Mouse (Mus musculus): ENCODE results near the gene Vapa.
"Not testable (repeated sequence)": the region's sequence is repeated elsewhere in the genome, so short reads cannot be mapped to it uniquely, and the experiment has no call there.

The Vapa gene

GRCm38 (mm10) chr17:65613463-65614412 lies at the start of gene Vapa:
TSS of gene Vapa (minus strand) at chr17:65613555.
- DNase-seq (ENCODE audit: low spot score in 2 of 2): peak; percentile 96 to 99

GRCm38 (mm10) chr17:65662662-65663061 lies 49.3 kb upstream of the Vapa start:
- DNase-seq (ENCODE audit: low spot score in 2 of 2): no peak

DNA sequence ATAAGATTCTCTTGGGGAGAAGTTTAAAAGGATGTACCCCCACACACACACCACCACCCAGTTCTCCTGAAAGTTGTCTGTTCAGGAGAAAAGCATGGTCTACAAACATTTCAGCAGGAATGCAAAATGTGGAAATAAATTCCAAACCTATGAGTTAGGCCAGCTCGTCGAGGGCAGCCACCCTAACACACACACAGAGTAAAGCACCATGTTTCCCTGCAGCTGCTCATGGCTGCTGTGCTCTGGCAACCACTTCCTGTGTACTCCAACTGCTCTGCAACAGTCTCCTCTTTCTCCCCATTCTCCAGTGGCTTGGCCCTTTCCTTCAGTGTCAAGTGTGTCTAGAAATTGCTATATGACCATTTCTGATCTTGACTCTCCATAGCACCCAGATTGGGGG lies 45.1 kb upstream of the Vapa start:
- DNase-seq (ENCODE audit: low spot score in 2 of 2): no peak

DNA sequence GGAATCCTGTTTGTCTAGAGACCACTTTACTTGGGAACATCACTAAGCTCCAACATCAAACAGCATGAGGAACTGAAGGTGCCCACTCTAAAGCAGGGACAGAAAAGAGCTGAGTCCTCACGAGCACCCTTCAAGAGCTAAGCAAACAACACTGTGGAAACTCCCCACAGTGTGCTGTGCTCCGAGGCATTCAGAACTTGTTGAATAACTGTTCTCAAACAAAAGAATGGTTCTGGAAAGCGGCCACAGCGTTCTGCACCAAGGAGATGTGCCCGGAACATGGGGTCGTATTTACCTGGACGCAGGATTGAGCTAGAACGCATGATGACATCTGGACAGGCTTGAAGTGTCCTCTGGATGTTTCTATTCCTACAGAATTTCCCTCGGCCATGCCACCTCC lies 44.6 kb upstream of the Vapa start:
- DNase-seq (ENCODE audit: low spot score in 2 of 2): no peak

GRCm38 (mm10) chr17:65656731-65657130 lies 43.4 kb upstream of the Vapa start:
- DNase-seq (ENCODE audit: low spot score in 2 of 2): no peak

DNA sequence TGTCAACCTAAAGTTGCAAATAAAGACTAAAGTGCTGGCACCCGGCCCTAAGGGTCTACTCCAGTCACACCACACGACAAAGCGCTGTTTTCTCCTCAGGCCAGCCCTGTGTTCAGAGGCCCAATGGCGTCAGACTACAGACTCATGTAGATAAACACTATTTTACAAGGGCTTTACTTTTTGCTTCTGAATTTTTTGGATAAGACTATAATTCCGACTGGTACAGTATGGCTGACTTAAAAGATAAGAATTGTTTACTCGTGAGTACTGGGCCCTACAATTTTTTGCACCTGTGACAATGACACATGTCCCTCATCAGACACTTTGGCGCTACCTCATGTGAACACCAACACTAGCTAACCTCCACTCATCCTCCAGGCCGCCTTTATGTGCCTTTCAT lies 42.7 kb upstream of the Vapa start:
- no peak for DNase-seq (ENCODE audit: low spot score in 2 of 2)

DNA sequence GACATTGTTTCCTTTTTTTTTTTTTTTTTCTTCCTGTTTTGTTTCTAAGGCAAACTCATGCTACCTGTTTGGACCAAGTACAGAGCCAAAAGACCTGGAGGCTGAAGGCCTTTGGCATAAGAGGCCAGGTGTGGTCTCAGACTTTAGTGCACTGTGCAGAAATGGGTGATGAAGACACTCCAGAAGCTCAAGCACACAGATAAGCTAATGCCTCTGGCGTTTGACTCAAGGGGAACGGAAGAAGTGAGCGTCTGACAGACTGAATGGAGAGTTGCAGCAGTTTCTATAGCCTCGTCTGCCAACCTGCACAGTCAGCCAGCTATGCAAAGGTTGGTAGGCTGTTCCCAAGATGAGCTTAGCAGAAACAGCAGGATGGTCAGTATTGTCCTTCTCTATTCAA lies 42.3 kb upstream of the Vapa start:
- no peak for DNase-seq (ENCODE audit: low spot score in 2 of 2)

DNA sequence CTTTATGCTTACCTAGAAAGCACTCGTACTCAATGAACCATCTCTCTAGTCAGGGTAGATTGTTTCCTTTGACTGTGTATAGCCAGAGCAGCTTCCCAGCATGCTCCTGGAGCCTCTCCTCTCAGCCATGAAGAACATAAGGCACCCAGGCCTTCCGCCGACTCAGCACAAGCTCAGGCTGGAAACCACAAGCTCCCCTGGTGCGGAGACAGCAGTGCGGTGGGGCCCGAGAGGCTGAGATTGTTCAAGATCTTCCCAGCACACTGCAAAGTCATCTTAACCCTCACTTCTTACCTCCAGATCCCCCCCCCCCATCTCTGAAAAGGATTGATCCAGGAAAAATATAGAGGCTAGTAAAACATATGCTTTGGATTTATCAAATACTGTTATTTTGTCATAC lies 37.2 kb upstream of the Vapa start:
- DNase-seq (ENCODE audit: low spot score in 2 of 2): no peak

- no peak for DNase-seq (ENCODE audit: low spot score in 2 of 2)
These were observed 35.8 kb upstream of the Vapa start for GRCm38 (mm10) chr17:65649175-65649493.

- no peak for DNase-seq (ENCODE audit: low spot score in 2 of 2)
These were observed 35.2 kb upstream of the Vapa start for GRCm38 (mm10) chr17:65648371-65649174.

- DNase-seq (ENCODE audit: low spot score in 2 of 2): no peak
These were observed 34.6 kb upstream of the Vapa start for GRCm38 (mm10) chr17:65647961-65648360.

DNA sequence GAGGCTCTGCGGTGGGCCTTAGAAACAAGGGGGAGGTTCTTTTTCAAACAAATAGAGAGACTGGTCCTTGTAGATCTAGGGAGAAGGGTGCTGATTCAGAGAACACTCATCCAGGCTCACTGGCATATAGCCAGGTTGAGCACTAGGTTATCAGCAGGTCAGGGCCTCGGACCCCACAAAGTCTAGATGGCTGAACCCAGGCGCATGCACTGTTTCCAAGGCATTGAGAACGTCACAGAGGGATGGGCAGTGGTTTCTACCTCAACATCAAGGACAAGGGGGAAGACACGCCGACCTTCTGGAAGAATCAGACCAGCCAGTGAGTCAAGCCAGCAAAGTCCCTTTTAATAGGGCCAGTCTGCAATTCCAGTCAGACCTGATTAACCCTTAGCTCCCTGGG lies 33.9 kb upstream of the Vapa start:
- DNase-seq (ENCODE audit: low spot score in 2 of 2): no peak

- DNase-seq (ENCODE audit: low spot score in 2 of 2): no peak
These were observed 30.2 kb upstream of the Vapa start for GRCm38 (mm10) chr17:65643579-65643978.

GRCm38 (mm10) chr17:65643051-65643521 lies 29.7 kb upstream of the Vapa start:
- DNase-seq (ENCODE audit: low spot score in 2 of 2): no peak

- DNase-seq (ENCODE audit: low spot score in 2 of 2): no peak
These were observed 29.2 kb upstream of the Vapa start for GRCm38 (mm10) chr17:65642578-65642991.

- DNase-seq (ENCODE audit: low spot score in 2 of 2): no peak
These were observed 28.4 kb upstream of the Vapa start, which contains the start of gene Txndc2 for GRCm38 (mm10) chr17:65641734-65642218. TSS of gene Txndc2 (minus strand) at chr17:65642168.

- DNase-seq (ENCODE audit: low spot score in 2 of 2): no peak
These were observed 25.8 kb upstream of the Vapa start for GRCm38 (mm10) chr17:65639144-65639543.

DNA sequence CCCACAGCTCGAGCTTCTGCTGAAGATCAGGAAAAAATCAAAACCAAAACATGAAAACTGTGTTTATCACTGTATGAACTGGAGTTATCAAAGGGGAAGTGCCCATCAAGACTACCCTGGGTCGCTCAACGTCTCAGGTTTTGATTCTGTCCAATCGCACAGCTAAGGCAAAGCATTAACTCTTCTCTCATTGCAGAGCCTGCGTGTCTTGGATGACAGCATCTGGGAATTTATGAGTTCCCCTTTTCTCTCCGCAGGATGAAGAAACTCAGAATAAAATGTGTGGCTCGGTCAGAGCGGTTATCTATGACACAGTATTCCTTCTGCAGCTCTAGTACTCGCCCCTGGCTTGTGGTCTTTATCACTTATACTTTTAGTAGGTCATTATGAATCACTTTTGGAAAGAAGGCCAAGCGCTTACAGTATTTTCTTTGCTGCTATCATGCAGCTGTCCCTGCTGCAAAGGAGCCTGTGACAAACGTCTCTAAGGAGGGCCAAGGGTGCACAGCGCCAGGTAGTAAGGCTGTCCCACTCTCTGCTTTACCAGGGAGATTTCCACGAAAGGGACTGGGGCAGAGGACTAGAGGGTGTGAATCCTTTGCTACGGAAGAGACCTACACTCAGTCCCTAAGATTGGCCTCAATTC lies 22.5 kb upstream of the Vapa start:
- DNase-seq (ENCODE audit: low spot score in 2 of 2): no peak

DNA sequence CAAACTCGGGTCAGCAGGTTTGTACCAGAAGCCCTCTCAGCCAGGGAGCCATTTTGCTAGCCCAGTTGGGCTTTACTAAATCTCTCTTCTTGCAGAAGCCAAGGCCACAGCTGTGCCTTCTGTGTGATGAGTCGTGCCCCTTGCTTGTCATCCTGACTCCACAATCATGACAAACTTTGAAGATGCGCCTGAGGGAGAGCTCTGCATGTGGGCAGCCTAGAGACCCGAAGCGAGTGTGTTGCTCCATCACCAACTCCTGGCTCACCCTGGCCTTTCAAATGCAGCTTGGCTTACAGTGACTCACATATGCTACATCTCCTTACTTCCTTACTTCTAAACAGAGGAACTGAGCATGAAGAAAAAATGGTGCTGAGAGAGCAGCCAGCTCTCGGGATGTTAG lies 16.6 kb upstream of the Vapa start:
- DNase-seq (ENCODE audit: low spot score in 2 of 2): no peak

DNA sequence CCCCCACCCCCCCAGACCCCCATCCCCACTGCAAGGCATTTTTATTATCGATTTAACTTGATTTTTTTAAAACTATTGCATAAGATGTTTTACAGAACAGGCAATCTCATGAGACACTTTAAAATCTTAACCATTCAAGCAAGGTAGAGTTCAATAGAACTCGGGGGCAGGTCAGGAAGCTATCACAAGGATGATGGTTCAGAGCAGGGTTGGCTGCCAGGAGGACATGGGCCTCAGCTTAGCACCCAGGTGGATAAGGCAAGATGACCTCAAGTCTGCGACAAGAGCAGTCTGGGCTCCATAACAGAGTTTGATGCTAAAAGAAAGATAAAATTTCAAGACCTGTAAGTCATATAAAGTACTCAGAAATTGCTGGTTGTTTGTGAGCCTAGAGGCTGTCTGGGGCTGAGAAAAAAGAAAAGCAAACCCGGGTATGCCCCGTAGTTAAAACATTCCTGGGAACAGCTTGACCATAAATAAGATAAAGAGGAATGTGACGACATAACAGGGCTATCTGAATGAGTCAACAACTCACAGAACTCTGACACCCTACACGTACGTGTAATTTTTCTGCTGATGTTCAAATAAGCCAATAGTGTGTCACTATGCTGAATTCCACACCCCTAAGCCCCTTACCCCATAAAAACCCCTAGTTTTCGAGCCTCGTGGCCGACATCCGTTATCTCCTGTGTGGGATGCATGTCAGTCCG lies 15.6 kb upstream of the Vapa start:
- not testable (repeated sequence) for DNase-seq (ENCODE audit: low spot score in 2 of 2)

DNA sequence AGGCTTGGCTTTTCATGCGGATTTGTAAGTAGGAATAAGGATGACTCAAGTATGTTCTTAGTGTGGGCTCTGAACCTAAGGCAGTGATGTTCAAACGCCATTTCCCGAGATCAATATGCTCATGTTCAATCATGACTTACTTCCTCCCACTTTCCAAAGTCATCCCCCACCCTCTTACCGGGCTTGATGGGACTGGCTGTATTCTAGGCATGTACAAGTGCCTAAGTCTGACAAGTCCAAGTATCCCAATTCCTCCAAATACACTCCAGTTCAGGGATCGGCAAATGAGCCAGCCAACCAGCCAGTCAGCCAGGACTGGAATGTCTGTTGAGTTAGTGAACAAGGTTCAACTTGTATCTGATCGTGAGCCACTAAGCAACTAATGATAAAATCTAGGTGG lies 12.9 kb upstream of the Vapa start:
- no peak for DNase-seq (ENCODE audit: low spot score in 2 of 2)
